Mouse (Mus musculus) liver, adult 2 months (tissue): ENCODE data around the gene Rmdn3. TPM values are rescaled to one million over a fixed set of nuclear protein-coding genes. Genes with fewer than 3 reads are reported as not detected.

Experiments
- DNase-seq: peaks from one replicate; pipeline ENCODE4 v3.0.0-alpha.2; 2011; ENCODE audit warnings: low read depth, low spot score; ENCODE audit errors: extremely low read depth
- H3K27ac ChIP-seq: fragments of 200-500 bp; replicated peaks from 2 replicates; pipeline ENCODE4 v1.5.1; 2012; ENCODE audit warnings: low read depth, mild to moderate bottlenecking, control low read depth, inconsistent platforms, low read length; ENCODE audit not compliant: insufficient read depth
- H3K27me3 ChIP-seq: fragments of 200-500 bp; 2 replicates; pipeline ENCODE4 v1.6.1; 2012; ENCODE audit warnings: mild to moderate bottlenecking, moderate library complexity, low read length, inconsistent platforms; ENCODE audit not compliant: control insufficient read depth, insufficient read depth
- H3K36me3 ChIP-seq: fragments of 200-500 bp; 2 replicates; pipeline ENCODE4 v1.6.1; 2012; ENCODE audit warnings: low read length, inconsistent platforms; ENCODE audit not compliant: control insufficient read depth, insufficient read depth
- H3K4me1 ChIP-seq: fragments of 200-500 bp; 2 replicates; pipeline ENCODE4 v1.6.1; 2011; ENCODE audit warnings: low read length; ENCODE audit not compliant: control insufficient read depth, insufficient read depth
- H3K4me3 ChIP-seq: fragments of 200-500 bp; 2 replicates; pipeline ENCODE4 v1.5.1; 2011; ENCODE audit warnings: low read depth, mild to moderate bottlenecking, control low read depth, low read length, moderate library complexity; ENCODE audit not compliant: insufficient read depth
- H3K79me2 ChIP-seq: fragments of 200-500 bp; 2 replicates; pipeline ENCODE4 v1.6.1; 2012; ENCODE audit warnings: inconsistent platforms, mild to moderate bottlenecking, low read length, moderate library complexity; ENCODE audit not compliant: control insufficient read depth, insufficient read depth
- H3K9ac ChIP-seq: fragments of 200-500 bp; 2 replicates; pipeline ENCODE4 v1.6.1; 2012; ENCODE audit warnings: low read depth, mild to moderate bottlenecking, control low read depth, inconsistent platforms, low read length
- CTCF ChIP-seq: fragments of 200-500 bp; IDR thresholded peaks from 2 replicates; pipeline ENCODE4 v1.5.1; 2011; ENCODE audit warnings: low read depth, low read length, control low read depth
- POLR2A ChIP-seq: fragments of 200-500 bp; IDR thresholded peaks from 2 replicates; pipeline ENCODE4 v1.6.1; 2011; ENCODE audit warnings: low read length, control low read depth; ENCODE audit not compliant: insufficient read depth; ENCODE audit errors: extremely low read depth
- WGBS: fragments of 180-500 bp; shearing (Covaris S2); methylation state at CpG from one replicate; pipeline ENCODE4 v1.1.7; 2018; 5-methylcytosine and 5-hydroxymethylcytosine counted together
- polyA plus RNA-seq: library from polyadenylated mRNA; depleted of rRNA; stranded (reverse); fragments of >200 nt; gene quantifications from 2 replicates; pipeline ENCODE4 v1.2.3, GENCODE M21; 2012
- total RNA-seq: library from RNA; depleted of rRNA; stranded (reverse); fragments of >200 nt; gene quantifications from 2 replicates; pipeline ENCODE4 v1.2.3, GENCODE M21; 2014

The Rmdn3 gene
- total and polyA plus RNA-seq, 2 experiments = 26.4 to 63.6 TPM

DNA sequence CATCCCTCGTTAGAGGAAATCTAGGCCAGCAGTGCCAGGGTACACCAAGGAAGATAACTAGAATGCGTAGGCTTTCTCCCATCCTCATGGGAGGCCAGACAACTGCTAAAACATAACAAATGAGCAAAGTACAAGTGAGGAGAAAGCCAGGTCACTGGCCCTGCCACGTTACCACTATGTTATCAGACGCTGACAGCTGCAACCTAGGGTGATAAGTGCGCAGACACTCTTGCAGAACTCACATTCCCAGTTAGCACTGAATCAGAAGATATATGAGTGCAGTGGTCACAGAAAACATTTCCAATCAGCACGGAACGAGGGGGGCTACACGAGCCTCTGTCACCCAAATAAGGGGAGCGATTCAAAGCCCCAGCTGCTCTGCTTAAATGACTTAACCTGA is 1.4 kb downstream of the Rmdn3 start:
- no peaks in the 10 kb centered on the region for H3K27me3 ChIP-seq
- peak overlapping the region; percentile 89 for H3K27ac ChIP-seq
- peak; percentile 67 for DNase-seq
- no peak for TF ChIP-seq CTCF
- no peak for TF ChIP-seq POLR2A
- H3K4me3 ChIP-seq = no peak overlapping the region
- no peak overlapping the region for H3K9ac ChIP-seq
- peaks cover 25% of the 10 kb centered on the region for H3K36me3 ChIP-seq
- H3K4me1 ChIP-seq = peaks cover 7% of the 10 kb centered on the region
- WGBS = 36% methylated on average over 9 of the region's 9 CpGs
- peaks cover 5% of the 10 kb centered on the region; the same call in 1 of the 2 replicates for H3K79me2 ChIP-seq

DNA sequence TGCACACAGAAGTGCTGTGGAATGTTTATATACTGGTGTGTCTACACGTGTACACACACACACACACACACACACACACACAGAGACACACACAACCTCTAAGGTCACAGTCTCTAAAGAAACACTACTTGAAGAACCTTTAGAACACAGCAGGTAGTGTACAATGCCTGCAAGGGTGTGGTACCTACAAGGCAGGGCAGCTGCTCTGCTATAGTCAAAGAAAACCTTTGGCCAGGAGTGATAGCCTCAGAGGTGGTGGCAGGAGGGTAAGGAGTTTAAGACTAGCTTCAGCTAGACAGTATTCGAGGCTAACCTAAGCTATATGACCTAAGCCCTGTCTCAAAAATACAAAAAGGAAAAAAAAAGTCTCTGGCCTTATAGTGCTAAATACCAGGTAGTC is 2.2 kb downstream of the Rmdn3 start:
- Histone ChIP-seq H3K27me3 (no peaks in the 10 kb centered on the region), H3K4me1 (peaks cover 7% of the 10 kb centered on the region), H3K4me3 (no peak overlapping the region), H3K27ac (no peak overlapping the region), H3K36me3 (peaks cover 27% of the 10 kb centered on the region), H3K9ac (no peak overlapping the region), H3K79me2 (peaks cover 5% of the 10 kb centered on the region; the same call in 1 of the 2 replicates)
- WGBS = 59% methylated on average over 2 of the region's 2 CpGs
- DNase-seq = no peak
- no peak for TF ChIP-seq POLR2A

DNA sequence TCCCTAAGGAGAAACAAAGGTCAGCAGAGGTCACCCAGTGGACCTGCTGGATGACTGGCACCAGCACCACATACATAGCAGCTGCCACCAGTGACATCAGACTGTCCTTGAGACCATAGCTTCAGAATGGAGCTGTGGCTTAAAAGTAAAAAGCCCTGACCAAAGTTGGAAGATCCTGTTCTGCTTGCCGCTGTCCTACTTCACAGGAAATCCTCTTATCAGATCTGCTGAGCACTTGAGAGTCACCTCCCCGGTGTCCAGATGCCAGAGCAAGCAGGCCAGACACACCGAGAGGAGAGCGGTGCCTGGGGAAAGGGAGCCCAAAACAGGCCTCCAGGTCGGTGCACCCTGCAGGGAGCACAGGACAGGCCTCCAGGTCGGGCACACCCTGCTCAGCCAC is 4.6 kb downstream of the Rmdn3 start:
- peaks cover 49% of the 10 kb centered on the region for H3K36me3 ChIP-seq
- 82% methylated on average over 6 of the region's 6 CpGs for WGBS

DNA sequence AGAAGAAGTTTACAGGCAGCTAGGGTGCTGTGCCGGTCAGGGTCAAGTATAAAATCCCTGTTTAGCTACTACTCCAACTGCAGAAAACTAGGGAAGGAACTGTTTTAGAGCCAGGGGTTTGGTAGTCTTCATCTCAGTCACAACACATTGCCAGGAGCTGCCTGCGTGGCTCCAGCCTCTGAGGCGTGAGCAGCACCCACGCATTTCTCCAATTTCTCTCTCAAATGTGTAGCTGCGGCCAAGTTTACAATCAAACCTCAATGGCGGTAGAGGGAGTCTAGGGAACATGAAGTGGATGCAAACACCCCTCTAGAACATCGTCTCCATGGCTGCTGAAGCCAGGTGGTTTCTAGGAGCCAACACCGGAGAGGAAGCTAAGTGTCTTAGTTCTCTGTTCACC is 9.1 kb downstream of the Rmdn3 start:
- Histone ChIP-seq H3K4me3 (no peak overlapping the region), H3K36me3 (peaks cover 74% of the 10 kb centered on the region), H3K9ac (no peak overlapping the region), H3K27ac (no peak overlapping the region), H3K4me1 (no peaks in the 10 kb centered on the region), H3K27me3 (no peaks in the 10 kb centered on the region), H3K79me2 (no peaks in the 10 kb centered on the region)
- DNase-seq = no peak
- 95% methylated on average over 8 of the region's 8 CpGs for WGBS
- TF ChIP-seq CTCF = no peak
- no peak for TF ChIP-seq POLR2A

More for the DNA sequence above, 4.6 kb downstream of the Rmdn3 start:
- Histone ChIP-seq H3K4me3 (no peak overlapping the region), H3K27me3 (no peaks in the 10 kb centered on the region), H3K4me1 (peaks cover 7% of the 10 kb centered on the region), H3K9ac (no peak overlapping the region), H3K79me2 (peaks cover 5% of the 10 kb centered on the region; the same call in 1 of the 2 replicates), H3K27ac (no peak overlapping the region)
- no peak for DNase-seq
- no peak for TF ChIP-seq POLR2A
- no peak for TF ChIP-seq CTCF

DNA sequence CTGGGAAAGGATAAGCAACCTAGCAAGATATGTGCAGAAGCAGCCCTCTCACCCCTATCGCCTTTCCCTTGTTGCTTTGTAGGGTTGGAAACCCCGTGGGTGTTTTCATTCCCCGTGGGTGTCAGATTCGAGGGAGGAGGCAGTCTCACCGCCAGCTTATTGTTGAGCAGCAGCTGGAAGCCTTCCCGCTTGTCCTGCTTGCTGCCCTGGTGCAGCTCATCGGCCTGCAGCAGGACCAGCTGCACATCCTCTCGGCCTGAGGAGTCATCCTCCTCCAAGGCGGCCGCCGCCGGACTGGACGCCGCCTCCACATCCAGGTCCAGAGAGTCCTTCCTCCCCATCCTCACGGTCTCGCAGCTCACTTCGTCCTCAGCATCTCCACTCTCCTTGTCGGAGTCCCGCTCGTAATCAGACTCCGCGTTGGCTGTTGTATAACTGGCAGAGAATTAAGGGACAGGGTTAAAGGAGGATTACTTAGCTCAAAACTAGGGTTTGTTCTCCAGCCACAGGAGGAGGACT is 9.6 kb downstream of the Rmdn3 start:
- peaks cover 80% of the 10 kb centered on the region for H3K36me3 ChIP-seq
- no peaks in the 10 kb centered on the region for H3K27me3 ChIP-seq
- H3K27ac ChIP-seq = no peak overlapping the region
- 93% methylated on average over 22 of the region's 22 CpGs for WGBS
- no peak for DNase-seq
- no peaks in the 10 kb centered on the region for H3K4me1 ChIP-seq
- no peak for TF ChIP-seq POLR2A
- no peak for TF ChIP-seq CTCF
- no peak overlapping the region for H3K9ac ChIP-seq
- H3K4me3 ChIP-seq = no peak overlapping the region
- no peaks in the 10 kb centered on the region for H3K79me2 ChIP-seq

DNA sequence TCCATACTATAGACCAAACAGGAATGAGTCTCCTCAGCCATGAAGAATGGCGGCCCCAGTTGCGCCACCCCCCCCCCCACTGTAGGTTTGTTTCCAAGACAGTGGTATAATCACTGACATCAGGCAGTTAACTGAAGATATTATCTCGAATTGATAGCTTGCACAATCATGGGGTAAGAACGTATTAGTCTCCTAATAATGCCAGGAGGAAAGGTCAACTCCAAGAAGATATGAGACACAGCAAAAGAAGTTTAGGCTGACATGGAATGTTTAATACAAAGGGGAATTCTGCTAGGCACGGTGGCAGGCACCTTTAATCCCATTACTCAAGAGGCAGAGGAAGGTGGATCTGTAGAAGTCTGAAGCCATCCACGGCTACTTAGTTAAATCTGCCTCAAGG is 10.4 kb downstream of the Rmdn3 start:
- H3K27me3 ChIP-seq = no peaks in the 10 kb centered on the region
- H3K4me1 ChIP-seq = no peaks in the 10 kb centered on the region
- 89% methylated on average over 6 of the region's 6 CpGs for WGBS
- no peak overlapping the region for H3K27ac ChIP-seq
- no peaks in the 10 kb centered on the region for H3K79me2 ChIP-seq
- DNase-seq = no peak
- no peak for TF ChIP-seq POLR2A
- no peak for TF ChIP-seq CTCF
- H3K4me3 ChIP-seq = no peak overlapping the region
- no peak overlapping the region for H3K9ac ChIP-seq
- H3K36me3 ChIP-seq = peaks cover 82% of the 10 kb centered on the region
